Mouse (Mus musculus) colon, adult 2 months (tissue): ENCODE data around the gene Gm8267. TPM values are rescaled to one million over a fixed set of nuclear protein-coding genes. Genes with fewer than 3 reads are reported as not detected.

Experiments
- polyA plus RNA-seq: library from polyadenylated mRNA; depleted of rRNA; stranded (reverse); fragments of >200 nt; gene quantifications from 2 replicates; pipeline ENCODE4 v1.2.3, GENCODE M21; 2012; rRNA removed

Gene Gm8267
- not detected in 2 replicates for polyA plus RNA-seq

GRCm38 (mm10) chr14:44750240-44750639 lies at the start of gene Gm8267:
TSS of gene Gm8267 (minus strand) at chr14:44750340.

GRCm38 (mm10) chr14:44706356-44706755 lies 43.8 kb downstream of the Gm8267 start, which contains the start of gene Gm8257:
TSS of gene Gm8257 (minus strand) at chr14:44706456.

Other genes with a start within 250 kb of the Gm8267 start
- gene Gm17093, start 232.1 kb downstream of the Gm8267 start, polyA plus RNA-seq = not detected in 2 replicates
- gene Gm8247, start 167.2 kb downstream of the Gm8267 start, polyA plus RNA-seq = not detected in 2 replicates
- not detected in 2 replicates for gene Gm5624, start 122.4 kb downstream of the Gm8267 start, polyA plus RNA-seq
- gene Gm8257, start 43.9 kb downstream of the Gm8267 start, polyA plus RNA-seq = not detected in 2 replicates
- not detected in 2 replicates for gene Ptgdr, start 109.0 kb upstream of the Gm8267 start, polyA plus RNA-seq
- gene Ptger2, start 237.9 kb upstream of the Gm8267 start, polyA plus RNA-seq = 2.2 and 4.2 TPM in 2 replicates